Mouse (Mus musculus): Measurements from ENCODE around the gene Prmt9.
A peak's percentile ranks its signal among the peaks of the same experiment; 100 is the strongest.

Gene Prmt9

GRCm38 (mm10) chr8:77549121-77549706 lies at the start of gene Prmt9:
Prmt9 (plus strand) TSS chr8:77549397.
- peak; percentile 93 for DNase-seq (ENCODE audit: low spot score)

GRCm38 (mm10) chr8:77500264-77500663 lies 48.9 kb upstream of the Prmt9 start:
- no peak for DNase-seq (ENCODE audit: low spot score)

GRCm38 (mm10) chr8:77501131-77501530 lies 48.1 kb upstream of the Prmt9 start:
- no peak for DNase-seq (ENCODE audit: low spot score)

- DNase-seq (ENCODE audit: low spot score): no peak
Observed at GRCm38 (mm10) chr8:77502547-77502946, 46.6 kb upstream of the Prmt9 start.

- DNase-seq (ENCODE audit: low spot score): no peak
Observed at GRCm38 (mm10) chr8:77506539-77506938, 42.7 kb upstream of the Prmt9 start.

GRCm38 (mm10) chr8:77507510-77508035 lies 41.6 kb upstream of the Prmt9 start:
- no peak for DNase-seq (ENCODE audit: low spot score)

- no peak for DNase-seq (ENCODE audit: low spot score)
Observed at GRCm38 (mm10) chr8:77509044-77509443, 40.2 kb upstream of the Prmt9 start.

- no peak for DNase-seq (ENCODE audit: low spot score)
Observed at GRCm38 (mm10) chr8:77510426-77510825, 38.8 kb upstream of the Prmt9 start.

GRCm38 (mm10) chr8:77511750-77512493 lies 37.3 kb upstream of the Prmt9 start:
- DNase-seq (ENCODE audit: low spot score): no peak

GRCm38 (mm10) chr8:77515201-77515600 lies 34.0 kb upstream of the Prmt9 start:
- DNase-seq (ENCODE audit: low spot score): no peak

- DNase-seq (ENCODE audit: low spot score): no peak
Observed at GRCm38 (mm10) chr8:77515786-77516185, 33.4 kb upstream of the Prmt9 start.

GRCm38 (mm10) chr8:77516845-77517244 lies 32.4 kb upstream of the Prmt9 start:
- no peak for DNase-seq (ENCODE audit: low spot score)

GRCm38 (mm10) chr8:77517301-77518200 lies 31.6 kb upstream of the Prmt9 start, which contains the start of gene Arhgap10:
Arhgap10 (minus strand) TSS chr8:77517953.
- peak; percentile 21 for DNase-seq (ENCODE audit: low spot score)

- no peak for DNase-seq (ENCODE audit: low spot score)
Observed at GRCm38 (mm10) chr8:77518201-77519115, 30.7 kb upstream of the Prmt9 start.

- no peak for DNase-seq (ENCODE audit: low spot score)
Observed at GRCm38 (mm10) chr8:77520601-77521000, 28.6 kb upstream of the Prmt9 start.

GRCm38 (mm10) chr8:77521028-77521785 lies 28.0 kb upstream of the Prmt9 start:
- DNase-seq (ENCODE audit: low spot score): no peak

GRCm38 (mm10) chr8:77522984-77523383 lies 26.2 kb upstream of the Prmt9 start:
- DNase-seq (ENCODE audit: low spot score): no peak

- no peak for DNase-seq (ENCODE audit: low spot score)
Observed at GRCm38 (mm10) chr8:77524018-77524615, 25.1 kb upstream of the Prmt9 start.

GRCm38 (mm10) chr8:77524906-77525305 lies 24.3 kb upstream of the Prmt9 start:
- no peak for DNase-seq (ENCODE audit: low spot score)

- DNase-seq (ENCODE audit: low spot score): no peak
Observed at GRCm38 (mm10) chr8:77526130-77526529, 23.1 kb upstream of the Prmt9 start.
